Mouse (Mus musculus) lung, adult 2 months (tissue): ENCODE results near the gene Gm20388.

Experiments
- CTCF ChIP-seq: fragments of 200-500 bp; IDR thresholded peaks from 2 replicates; pipeline ENCODE4 v1.5.1; 2011; ENCODE audit warnings: mild to moderate bottlenecking, low read length, control low read depth; ENCODE audit not compliant: insufficient read depth
- POLR2A ChIP-seq: fragments of 200-500 bp; IDR thresholded peaks from 2 replicates; pipeline ENCODE4 v1.6.1; 2011; ENCODE audit warnings: low read depth, mild to moderate bottlenecking, control low read depth, low read length, borderline replicate concordance; ENCODE audit errors: extremely low read depth

GRCm38 (mm10) chr8:123027786-123028185 is 3117.1 kb downstream of the Gm20388 start:
- TF ChIP-seq CTCF = no peak
- TF ChIP-seq POLR2A = no peak
